Mouse (Mus musculus) left cerebral cortex, postnatal 36 days (tissue): Measurements from ENCODE around the gene Slc9a7. TPM values are rescaled to one million over a fixed set of nuclear protein-coding genes. Genes with fewer than 3 reads are reported as not detected.

Experiments
- DNase-seq, 2 experiments: peaks; one replicate each; pipeline ENCODE4 v3.0.0; 2021 to 2022; ENCODE audit warnings: low spot score in 2 of 2, mixed read lengths in 1 of 2
- intact Hi-C: fragments of 180-260 bp; cut with DNase I; formaldehyde crosslinking; loops from one replicate; pipeline ENCODE4 v1.15.1; 2025
- total RNA-seq, 2 experiments: library from RNA; stranded (reverse); gene quantifications; 2 replicates each; pipeline ENCODE4 v1.2.3; 2021

Slc9a7 gene
- total RNA-seq, 2 experiments from 2014 or later: 56.4 to 57.0 TPM

- DNase-seq: no peak
- intact Hi-C loops: loop anchor here (5.0 kb wide), 1 partner anchor 175 kb away; no protein-coding TSS in a partner anchor
Observed at GRCm38 (mm10) chrX:20162322-20162711, 129.3 kb downstream of the Slc9a7 start.

- intact Hi-C loops: loop anchor here (5.0 kb wide), 1 partner anchor 175 kb away; no protein-coding TSS in a partner anchor
- DNase-seq: no peak
Observed at GRCm38 (mm10) chrX:20161687-20162321, 129.8 kb downstream of the Slc9a7 start.

GRCm38 (mm10) chrX:20160301-20160700, 131.3 kb downstream of the Slc9a7 start:
- no peak for DNase-seq
- intact Hi-C loops: loop anchor here (5.0 kb wide), 1 partner anchor 177 kb away; no protein-coding TSS in a partner anchor

GRCm38 (mm10) chrX:20157519-20157918, 134.1 kb downstream of the Slc9a7 start:
- no peak for DNase-seq
- intact Hi-C loops: loop anchor here (5.0 kb wide), 1 partner anchor 135 kb away; no protein-coding TSS in a partner anchor

GRCm38 (mm10) chrX:20129466-20129865, 162.1 kb downstream of the Slc9a7 start:
- DNase-seq: no peak
- intact Hi-C loops: no loop called here

- no peak for DNase-seq
- intact Hi-C loops: no loop called here
Observed at GRCm38 (mm10) chrX:20128951-20129350, 162.7 kb downstream of the Slc9a7 start.

GRCm38 (mm10) chrX:20125481-20125880, 166.1 kb downstream of the Slc9a7 start:
- intact Hi-C loops: no loop called here
- DNase-seq: no peak

GRCm38 (mm10) chrX:20117717-20118116, 173.9 kb downstream of the Slc9a7 start:
- DNase-seq: no peak

GRCm38 (mm10) chrX:20070196-20070595, 221.4 kb downstream of the Slc9a7 start:
- DNase-seq: no peak
- intact Hi-C loops: no loop called here

More at GRCm38 (mm10) chrX:20117717-20118116, 173.9 kb downstream of the Slc9a7 start:
- intact Hi-C loops: no loop called here

GRCm38 (mm10) chrX:20066636-20067035, 225.0 kb downstream of the Slc9a7 start:
- intact Hi-C loops: no loop called here

GRCm38 (mm10) chrX:20061764-20062480, 229.7 kb downstream of the Slc9a7 start:
- no peak for DNase-seq

More at GRCm38 (mm10) chrX:20066636-20067035, 225.0 kb downstream of the Slc9a7 start:
- no peak for DNase-seq

GRCm38 (mm10) chrX:20060769-20061315, 230.8 kb downstream of the Slc9a7 start:
- intact Hi-C loops: no loop called here
- no peak for DNase-seq

More at GRCm38 (mm10) chrX:20061764-20062480, 229.7 kb downstream of the Slc9a7 start:
- intact Hi-C loops: no loop called here

GRCm38 (mm10) chrX:20060096-20060768, 231.4 kb downstream of the Slc9a7 start:
- peak in 1 of 2 experiments; percentile 7 for DNase-seq
- intact Hi-C loops: no loop called here

- peak; percentile 10 to 29 for DNase-seq
- intact Hi-C loops: no loop called here
Observed at GRCm38 (mm10) chrX:20059381-20059971, 232.1 kb downstream of the Slc9a7 start, which contains the start of gene Chst7. Gene Chst7 (plus strand): TSS chrX:20059560.

Other genes starting within 250 kb of the Slc9a7 start
- gene Chst7, start 232.2 kb downstream of the Slc9a7 start, total RNA-seq: 1 to 10 TPM; 2.0 to 3.8 TPM
- 10 to 100 TPM; 14.8 to 16.6 TPM for gene Rp2, start 72.7 kb upstream of the Slc9a7 start, total RNA-seq
- gene Jade3, start 133.9 kb upstream of the Slc9a7 start, total RNA-seq: 1 to 10 TPM; 5.3 to 7.0 TPM